Mouse (Mus musculus): ENCODE results near the gene Jade1.
A peak's percentile ranks its signal among the peaks of the same experiment; 100 is the strongest.

Gene Jade1

GRCm38 (mm10) chr3:41582256-41582655, 26.7 kb downstream of the Jade1 start:
- no peak for TF ChIP-seq GATA4 (IDR thresholded peaks at IDR 0.05; ENCODE audit: insufficient replicate concordance, low read length)

- no peak for TF ChIP-seq GATA4 (IDR thresholded peaks at IDR 0.05; ENCODE audit: insufficient replicate concordance, low read length)
Measured at GRCm38 (mm10) chr3:41583092-41583491, 27.6 kb downstream of the Jade1 start.

GRCm38 (mm10) chr3:41583621-41584020, 28.1 kb downstream of the Jade1 start:
- TF ChIP-seq GATA4 (IDR thresholded peaks at IDR 0.05; ENCODE audit: insufficient replicate concordance, low read length) = no peak

GRCm38 (mm10) chr3:41585548-41585947, 30.0 kb downstream of the Jade1 start:
- no peak for TF ChIP-seq GATA4 (IDR thresholded peaks at IDR 0.05; ENCODE audit: insufficient replicate concordance, low read length)

GRCm38 (mm10) chr3:41586330-41586729, 30.8 kb downstream of the Jade1 start:
- no peak for TF ChIP-seq GATA4 (IDR thresholded peaks at IDR 0.05; ENCODE audit: insufficient replicate concordance, low read length)

GRCm38 (mm10) chr3:41586917-41587316, 31.4 kb downstream of the Jade1 start:
- TF ChIP-seq GATA4 (IDR thresholded peaks at IDR 0.05; ENCODE audit: insufficient replicate concordance, low read length) = no peak

GRCm38 (mm10) chr3:41587588-41587987, 32.1 kb downstream of the Jade1 start:
- TF ChIP-seq GATA4 (IDR thresholded peaks at IDR 0.05; ENCODE audit: insufficient replicate concordance, low read length) = no peak

- TF ChIP-seq GATA4 (IDR thresholded peaks at IDR 0.05; ENCODE audit: insufficient replicate concordance, low read length) = no peak
Measured at GRCm38 (mm10) chr3:41588495-41588894, 33.0 kb downstream of the Jade1 start.

- TF ChIP-seq GATA4 (IDR thresholded peaks at IDR 0.05; ENCODE audit: insufficient replicate concordance, low read length) = no peak
Measured at GRCm38 (mm10) chr3:41589246-41589914, 33.8 kb downstream of the Jade1 start.

GRCm38 (mm10) chr3:41589988-41590387, 34.5 kb downstream of the Jade1 start:
- no peak for TF ChIP-seq GATA4 (IDR thresholded peaks at IDR 0.05; ENCODE audit: insufficient replicate concordance, low read length)

- 0 out of 2 replicates have a peak, but pooled peaks have one; percentile 24 for TF ChIP-seq GATA4 (IDR thresholded peaks at IDR 0.05; ENCODE audit: insufficient replicate concordance, low read length)
Measured at GRCm38 (mm10) chr3:41590695-41591559, 35.4 kb downstream of the Jade1 start.

- TF ChIP-seq GATA4 (IDR thresholded peaks at IDR 0.05; ENCODE audit: insufficient replicate concordance, low read length) = no peak
Measured at GRCm38 (mm10) chr3:41591651-41592170, 36.2 kb downstream of the Jade1 start.

- TF ChIP-seq GATA4 (IDR thresholded peaks at IDR 0.05; ENCODE audit: insufficient replicate concordance, low read length) = no peak
Measured at GRCm38 (mm10) chr3:41592805-41593204, 37.3 kb downstream of the Jade1 start.

- no peak for TF ChIP-seq GATA4 (IDR thresholded peaks at IDR 0.05; ENCODE audit: insufficient replicate concordance, low read length)
Measured at GRCm38 (mm10) chr3:41594097-41594879, 38.8 kb downstream of the Jade1 start.

GRCm38 (mm10) chr3:41595010-41595409, 39.5 kb downstream of the Jade1 start:
- no peak for TF ChIP-seq GATA4 (IDR thresholded peaks at IDR 0.05; ENCODE audit: insufficient replicate concordance, low read length)

Data from liver, adult (tissue).